Mouse (Mus musculus) forebrain, embryonic 15.5 days (tissue): ENCODE data around the gene Med16. TPM values are rescaled to one million over a fixed set of nuclear protein-coding genes. Genes with fewer than 3 reads are reported as not detected.

Source experiments
- ATAC-seq: fragments of 200-750 bp; cut with Nextera tagmentation; replicated peaks from 2 replicates; pipeline ENCODE4 v1.8.0; 2017; ENCODE audit warnings: mild to moderate bottlenecking, moderate TSS enrichment, moderate library complexity
- H3K27ac ChIP-seq: fragments of 300-500 bp; sonication (generic); replicated peaks from 2 replicates; pipeline ENCODE4 v1.5.1; 2015; ENCODE audit warnings: mild to moderate bottlenecking, inconsistent platforms
- H3K27me3 ChIP-seq: fragments of 300-500 bp; sonication (generic); 2 replicates; pipeline ENCODE4 v1.6.1; 2015; ENCODE audit warnings: inconsistent platforms
- H3K36me3 ChIP-seq: fragments of 300-500 bp; sonication (generic); 2 replicates; pipeline ENCODE4 v1.6.1; 2015; ENCODE audit warnings: mild to moderate bottlenecking, inconsistent platforms
- H3K4me1 ChIP-seq: fragments of 300-500 bp; sonication (generic); 2 replicates; pipeline ENCODE4 v1.6.1; 2015; ENCODE audit warnings: inconsistent platforms
- H3K4me2 ChIP-seq: fragments of 300-500 bp; sonication (generic); replicated peaks from 2 replicates; pipeline ENCODE4 v1.6.1; 2015; ENCODE audit warnings: mild to moderate bottlenecking, inconsistent platforms
- H3K4me3 ChIP-seq: fragments of 300-500 bp; sonication (generic); 2 replicates; pipeline ENCODE4 v1.5.1; 2015; ENCODE audit warnings: mild to moderate bottlenecking, inconsistent platforms
- H3K9ac ChIP-seq: fragments of 300-500 bp; sonication (generic); replicated peaks from 2 replicates; pipeline ENCODE4 v1.6.1; 2015; ENCODE audit warnings: mild to moderate bottlenecking, inconsistent platforms
- H3K9me3 ChIP-seq: fragments of 300-500 bp; sonication (generic); 2 replicates; pipeline ENCODE4 v1.6.1; 2016; ENCODE audit warnings: inconsistent platforms
- WGBS: fragments of 180-500 bp; shearing (Covaris S2); methylation state at CpG from one replicate; pipeline ENCODE4 v1.1.7; 2015; ENCODE audit warnings: mixed read lengths; 5-methylcytosine and 5-hydroxymethylcytosine counted together
- polyA plus RNA-seq: library from polyadenylated mRNA; unstranded; fragments of >200 nt; fragmentation: Nextera tagmentation; extraction: Ambion mirVana; gene quantifications from 2 replicates; pipeline ENCODE4 v1.2.1, GENCODE M21; 2015

The Med16 gene
- polyA plus RNA-seq, 1 experiment from 2014 or later = 53.2 TPM

DNA sequence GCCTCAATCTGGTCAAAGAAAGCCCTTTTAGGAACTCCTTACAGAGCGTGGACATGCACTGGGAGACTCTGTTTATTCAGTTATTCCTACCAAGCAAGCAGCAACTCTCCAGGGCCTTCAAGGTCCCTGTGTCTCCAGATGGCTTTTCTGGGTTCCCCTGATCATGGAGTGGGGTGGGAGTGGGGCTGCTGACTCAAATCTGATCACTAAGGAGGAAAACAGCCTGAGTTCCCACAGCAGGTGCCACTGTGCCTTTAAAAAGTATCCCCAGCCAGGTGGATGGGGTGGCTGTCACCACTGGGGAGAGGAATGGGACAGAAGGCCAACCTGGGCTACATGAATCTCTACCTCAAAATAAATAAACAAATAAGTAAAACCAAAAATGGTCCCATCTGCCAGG, 34.3 kb upstream of the Med16 start:
- Histone ChIP-seq H3K36me3 (no peaks in the 10 kb centered on the region; the same call in 1 of the 2 replicates), H3K4me3 (no peak overlapping the region), H3K9me3 (no peaks in the 10 kb centered on the region), H3K9ac (no peak overlapping the region), H3K4me1 (peaks cover 12% of the 10 kb centered on the region), H3K27ac (no peak overlapping the region), H3K4me2 (no peak overlapping the region), H3K27me3 (no peaks in the 10 kb centered on the region)
- ATAC-seq = no peak
- 73% methylated on average over 1 of the region's 1 CpGs for WGBS

DNA sequence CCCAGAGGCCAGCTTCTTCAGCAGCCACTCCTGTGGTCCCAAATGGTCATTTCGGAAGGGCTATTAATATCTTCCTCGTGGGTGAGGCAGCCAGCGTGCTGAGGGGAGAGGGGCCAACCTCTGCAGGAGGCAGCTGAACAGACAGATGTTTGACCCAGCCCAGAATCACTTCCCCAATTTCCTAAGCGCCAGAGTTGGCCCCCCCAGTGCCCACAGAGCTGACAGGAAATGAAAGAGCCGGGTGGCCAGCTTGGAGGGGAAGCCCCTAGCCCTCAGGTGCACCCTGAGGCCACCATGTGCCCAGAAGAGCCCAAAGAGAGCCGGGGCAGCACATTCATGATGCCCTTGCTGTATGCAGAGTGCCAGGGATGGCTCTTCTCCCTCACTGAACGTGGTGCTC, 32.0 kb upstream of the Med16 start:
- WGBS = 78% methylated on average over 7 of the region's 7 CpGs
- H3K4me1 ChIP-seq = peaks cover 18% of the 10 kb centered on the region
- H3K36me3 ChIP-seq = no peaks in the 10 kb centered on the region; the same call in 1 of the 2 replicates
- H3K9ac ChIP-seq = no peak overlapping the region
- no peak for ATAC-seq
- H3K27ac ChIP-seq = no peak overlapping the region
- H3K9me3 ChIP-seq = no peaks in the 10 kb centered on the region
- no peaks in the 10 kb centered on the region for H3K27me3 ChIP-seq
- H3K4me3 ChIP-seq = no peak overlapping the region
- H3K4me2 ChIP-seq = no peak overlapping the region

DNA sequence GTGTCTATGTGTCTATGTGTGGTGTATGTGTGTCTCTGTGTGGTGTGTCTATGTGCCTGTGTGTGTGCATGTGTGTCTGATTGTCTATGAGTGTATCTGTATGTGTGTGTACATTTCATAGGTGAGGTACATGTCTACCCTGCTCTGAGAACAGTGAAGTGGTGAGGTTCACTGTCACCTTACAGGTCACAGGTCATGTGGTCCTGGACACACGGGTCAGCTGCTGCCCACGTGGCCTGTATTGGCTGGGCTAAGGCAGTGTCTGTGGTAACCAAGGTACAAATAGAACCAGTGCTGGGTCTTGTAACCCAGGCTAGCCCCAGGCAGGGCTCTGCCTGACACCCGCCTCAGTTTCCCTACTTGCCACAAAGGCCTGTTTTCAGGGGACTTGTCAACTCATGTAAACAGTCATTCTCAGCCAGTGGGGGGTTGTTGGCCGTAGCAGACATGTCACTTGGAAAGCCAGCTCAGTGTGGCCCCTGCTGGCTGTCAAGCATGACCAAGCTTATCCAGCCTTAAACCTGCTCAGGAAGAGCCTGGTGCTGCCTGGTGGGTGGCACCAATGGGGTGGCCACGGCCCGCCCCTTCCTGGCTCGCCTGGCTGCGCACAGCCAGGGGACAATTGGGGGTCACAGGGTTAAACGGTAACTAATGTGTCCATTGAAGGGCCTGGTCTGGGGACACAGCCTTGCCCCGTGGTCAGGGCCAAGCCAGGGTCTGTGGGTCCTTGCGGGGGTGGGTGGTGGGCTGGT, 29.2 kb upstream of the Med16 start:
- Histone ChIP-seq H3K4me2 (no peak overlapping the region), H3K4me3 (no peak overlapping the region), H3K36me3 (no peaks in the 10 kb centered on the region; the same call in 1 of the 2 replicates), H3K9me3 (no peaks in the 10 kb centered on the region), H3K9ac (no peak overlapping the region), H3K27ac (no peak overlapping the region), H3K4me1 (peaks cover 23% of the 10 kb centered on the region), H3K27me3 (no peaks in the 10 kb centered on the region)
- no peak for ATAC-seq
- WGBS = 67% methylated on average over 11 of the region's 11 CpGs

DNA sequence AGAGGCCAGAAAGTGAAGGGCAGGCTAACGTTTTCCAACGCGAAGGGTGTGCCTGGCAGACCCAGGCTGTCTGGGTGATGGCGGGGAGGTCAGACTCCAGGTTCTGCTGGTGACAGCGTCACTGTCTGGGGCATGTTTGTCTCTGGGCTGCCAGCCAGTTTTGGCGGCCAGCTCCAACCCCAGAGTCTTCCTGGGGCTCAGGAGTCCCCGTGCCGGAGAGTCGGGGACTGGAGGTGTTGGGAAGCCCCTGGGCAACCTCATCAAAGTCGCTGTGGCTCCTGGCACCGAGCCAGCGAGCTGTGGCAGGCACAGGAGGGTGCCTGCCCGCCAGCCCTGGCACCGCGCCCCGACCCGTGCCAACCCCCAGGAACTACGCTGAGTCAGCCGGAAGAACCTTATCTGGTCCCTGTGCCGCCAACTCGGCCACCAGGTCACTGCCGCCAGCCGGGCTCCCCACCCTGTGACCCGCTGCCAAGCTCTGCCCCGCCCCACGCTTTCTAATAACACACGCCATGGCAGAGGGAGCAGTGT, 28.3 kb upstream of the Med16 start:
- no peak for ATAC-seq
- WGBS = 35% methylated on average over 20 of the region's 27 CpGs
- Histone ChIP-seq H3K27ac (no peak overlapping the region), H3K27me3 (no peaks in the 10 kb centered on the region), H3K4me2 (no peak overlapping the region), H3K36me3 (peaks cover 5% of the 10 kb centered on the region; the same call in 1 of the 2 replicates), H3K9ac (no peak overlapping the region), H3K9me3 (no peaks in the 10 kb centered on the region), H3K4me1 (peaks cover 30% of the 10 kb centered on the region), H3K4me3 (no peak overlapping the region)

DNA sequence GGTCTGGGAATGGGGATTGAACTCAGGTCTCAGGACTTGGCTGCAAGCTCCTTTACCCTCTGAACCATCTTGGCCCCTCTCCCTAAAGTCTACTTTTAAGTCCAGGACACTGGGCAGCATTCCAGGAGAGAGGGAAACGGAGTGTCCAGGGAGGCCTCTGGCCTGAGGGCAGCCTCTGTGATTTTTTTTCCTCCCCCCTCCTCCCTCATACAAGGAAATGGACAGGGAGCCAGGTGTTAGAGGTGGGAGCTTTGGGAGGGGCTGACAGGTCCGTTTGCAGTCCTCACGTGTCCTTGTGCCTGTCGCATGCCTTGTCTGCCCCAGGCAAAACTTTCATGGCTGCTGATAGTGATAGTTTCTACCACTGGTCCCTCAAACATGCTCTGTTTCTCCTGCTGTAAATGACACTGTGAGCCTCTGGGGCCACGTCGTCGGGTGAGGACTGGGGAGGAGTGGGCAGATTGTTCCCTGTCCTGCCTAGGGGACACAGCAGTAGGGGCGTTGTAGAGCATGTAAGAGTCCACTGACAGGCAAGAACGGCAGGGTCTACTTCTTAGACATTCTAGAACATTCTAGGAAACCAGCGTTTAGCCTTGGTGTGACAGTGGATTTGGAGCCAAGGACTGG, 27.7 kb upstream of the Med16 start:
- no peak for ATAC-seq
- Histone ChIP-seq H3K27ac (no peak overlapping the region), H3K4me3 (no peak overlapping the region), H3K9me3 (no peaks in the 10 kb centered on the region), H3K4me2 (no peak overlapping the region), H3K9ac (no peak overlapping the region), H3K36me3 (peaks cover 5% of the 10 kb centered on the region; the same call in 1 of the 2 replicates), H3K4me1 (peaks cover 30% of the 10 kb centered on the region), H3K27me3 (no peaks in the 10 kb centered on the region)
- 78% methylated on average over 10 of the region's 10 CpGs for WGBS

DNA sequence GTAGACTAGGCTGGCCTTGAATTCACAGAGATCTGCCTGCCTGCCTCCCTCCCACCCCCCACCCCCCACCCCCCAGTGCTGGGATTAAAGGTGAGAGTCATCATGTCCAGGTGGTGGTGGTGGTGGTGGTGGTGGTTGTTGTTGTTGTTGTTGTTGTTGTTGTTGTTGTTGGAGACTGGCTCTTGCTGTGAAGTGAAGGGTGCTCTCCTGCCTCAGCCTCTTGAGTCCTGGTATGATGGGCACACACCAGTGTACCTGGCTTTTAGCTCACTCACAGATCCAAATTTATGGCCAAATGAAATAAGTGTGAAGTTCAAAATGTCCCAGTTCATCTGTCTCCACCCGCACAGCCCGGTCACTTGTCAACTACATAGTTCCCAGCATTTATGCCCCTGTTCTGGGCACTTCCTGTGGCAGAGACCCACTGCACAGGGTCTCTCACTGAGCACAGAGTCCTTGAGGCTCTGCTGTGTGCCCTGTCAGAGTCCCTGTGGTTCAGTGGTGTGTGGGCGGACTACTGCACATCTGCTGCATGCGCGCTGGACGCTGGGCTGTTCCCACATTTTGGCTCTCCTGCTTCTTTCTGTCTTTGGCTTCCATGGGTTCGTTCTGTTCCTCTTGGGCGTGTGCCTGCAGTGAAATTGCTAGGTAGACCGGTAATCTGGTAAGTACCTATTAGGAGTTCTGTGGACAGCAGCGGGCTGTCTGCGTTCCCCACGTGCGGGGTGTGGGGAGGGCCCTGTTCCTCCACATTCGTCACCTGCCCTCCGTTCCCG, 26.3 kb upstream of the Med16 start:
- no peak for ATAC-seq
- H3K4me1 ChIP-seq = peaks cover 33% of the 10 kb centered on the region
- 89% methylated on average over 16 of the region's 16 CpGs for WGBS
- H3K27ac ChIP-seq = peak overlapping the region; percentile 72
- no peaks in the 10 kb centered on the region for H3K9me3 ChIP-seq
- no peak overlapping the region for H3K4me3 ChIP-seq
- H3K36me3 ChIP-seq = peaks cover 5% of the 10 kb centered on the region; the same call in 1 of the 2 replicates
- H3K4me2 ChIP-seq = no peak overlapping the region
- no peaks in the 10 kb centered on the region for H3K27me3 ChIP-seq
- no peak overlapping the region for H3K9ac ChIP-seq

DNA sequence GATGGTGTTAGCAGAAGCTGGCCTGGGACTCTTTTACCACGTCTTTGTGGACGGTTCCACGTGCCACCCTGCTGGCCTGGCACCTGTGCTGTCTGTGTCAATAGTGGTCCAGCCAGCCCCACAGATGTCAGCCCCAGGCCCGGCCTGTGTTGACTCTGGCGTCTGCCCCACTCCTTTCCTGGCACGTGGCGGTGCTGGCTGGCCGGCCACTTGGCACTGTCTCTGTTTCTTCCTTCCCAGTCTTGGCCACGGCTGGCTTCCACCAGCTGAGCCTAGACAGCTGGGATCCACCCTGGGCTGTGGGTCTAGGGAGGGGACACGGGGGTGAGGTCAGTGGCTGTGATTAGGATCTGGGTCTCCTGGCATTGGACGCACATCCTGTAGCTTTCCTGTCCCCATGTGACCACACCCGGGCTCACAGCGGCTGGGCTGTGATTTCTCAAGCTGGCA, 25.6 kb upstream of the Med16 start:
- ATAC-seq = peak; percentile 49
- H3K4me3 ChIP-seq = no peak overlapping the region
- H3K4me2 ChIP-seq = no peak overlapping the region
- no peaks in the 10 kb centered on the region for H3K27me3 ChIP-seq
- H3K27ac ChIP-seq = peak overlapping the region; percentile 72
- WGBS = 65% methylated on average over 13 of the region's 13 CpGs
- H3K36me3 ChIP-seq = peaks cover 5% of the 10 kb centered on the region; the same call in 1 of the 2 replicates
- H3K9ac ChIP-seq = no peak overlapping the region
- H3K4me1 ChIP-seq = peaks cover 39% of the 10 kb centered on the region
- no peaks in the 10 kb centered on the region for H3K9me3 ChIP-seq

DNA sequence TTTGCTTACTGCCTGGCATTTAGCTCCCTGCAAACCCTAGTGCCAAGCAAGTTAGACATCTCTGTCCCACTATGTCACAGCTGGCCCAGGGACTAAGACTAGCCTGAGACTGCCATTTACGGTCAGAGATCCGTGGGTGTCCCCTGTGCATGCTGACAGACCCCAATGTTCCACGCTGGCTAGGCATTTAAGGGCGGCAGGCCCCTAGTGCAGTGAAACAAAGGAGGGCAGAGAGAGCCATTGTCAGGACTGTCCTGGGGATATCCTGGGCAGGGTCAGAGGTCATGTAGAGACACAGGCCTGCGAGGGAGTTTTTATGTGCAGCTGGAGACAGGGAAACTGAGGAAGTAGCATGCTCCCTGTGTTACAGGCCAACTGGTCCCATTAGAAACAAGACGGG, 25.1 kb upstream of the Med16 start:
- H3K9me3 ChIP-seq = no peaks in the 10 kb centered on the region
- H3K9ac ChIP-seq = no peak overlapping the region
- H3K4me3 ChIP-seq = no peak overlapping the region
- peaks cover 5% of the 10 kb centered on the region; the same call in 1 of the 2 replicates for H3K36me3 ChIP-seq
- H3K27ac ChIP-seq = peak overlapping the region; percentile 72
- ATAC-seq = no peak
- WGBS = 31% methylated on average over 6 of the region's 6 CpGs
- no peak overlapping the region for H3K4me2 ChIP-seq
- no peaks in the 10 kb centered on the region for H3K27me3 ChIP-seq
- peaks cover 43% of the 10 kb centered on the region for H3K4me1 ChIP-seq

DNA sequence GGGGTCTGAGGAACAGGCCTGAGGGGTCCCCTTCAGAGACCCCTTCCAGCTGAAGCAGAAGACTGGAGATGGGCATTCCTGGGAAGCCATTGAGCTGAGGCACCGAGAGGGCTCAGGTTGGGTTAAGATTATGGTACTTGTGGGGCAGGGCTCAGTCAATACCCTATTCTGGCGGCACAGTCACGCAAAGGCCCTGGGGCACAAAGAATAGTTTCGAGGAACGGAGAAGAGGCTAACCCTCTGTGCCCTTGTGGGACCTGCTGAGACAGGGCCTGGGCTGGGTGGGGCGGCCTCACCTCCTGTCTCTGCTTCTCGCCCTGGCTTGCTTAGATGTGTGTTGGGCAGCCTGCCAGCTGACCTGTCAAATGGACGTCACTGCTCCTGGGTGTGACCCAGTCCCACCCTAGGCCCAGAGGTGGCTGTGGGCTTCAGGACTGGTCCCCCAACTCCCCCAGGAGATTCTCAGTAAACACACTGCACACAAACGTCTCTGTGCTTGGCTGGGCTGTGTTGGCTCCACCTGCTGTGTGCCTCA, 24.5 kb upstream of the Med16 start:
- Histone ChIP-seq H3K4me2 (no peak overlapping the region), H3K27ac (peak overlapping the region; percentile 72), H3K36me3 (peaks cover 5% of the 10 kb centered on the region; the same call in 1 of the 2 replicates), H3K9me3 (no peaks in the 10 kb centered on the region), H3K4me1 (peaks cover 48% of the 10 kb centered on the region), H3K9ac (no peak overlapping the region), H3K4me3 (no peak overlapping the region), H3K27me3 (no peaks in the 10 kb centered on the region)
- WGBS = 65% methylated on average over 9 of the region's 9 CpGs
- no peak for ATAC-seq

DNA sequence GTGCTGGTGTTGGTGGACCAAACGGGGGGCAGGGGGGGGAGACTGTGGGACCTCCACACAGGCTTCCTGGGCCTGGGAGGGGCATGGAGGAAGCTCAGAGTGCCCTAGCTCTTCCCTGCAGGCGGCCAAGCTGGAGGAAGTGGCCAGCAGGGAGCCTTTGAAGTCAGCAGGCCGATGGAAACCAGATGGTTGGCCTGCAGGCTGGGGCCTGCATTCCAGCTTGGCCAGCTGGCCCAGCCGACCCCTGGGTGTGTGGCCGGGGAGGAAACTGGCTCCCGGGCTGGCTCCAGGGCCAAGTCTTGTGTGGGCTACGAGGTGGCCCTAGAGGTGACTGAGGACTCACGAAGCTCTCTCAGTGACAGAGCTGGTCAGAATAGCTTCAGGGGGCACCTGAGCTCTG, 24.0 kb upstream of the Med16 start:
- no peak for ATAC-seq
- Histone ChIP-seq H3K9me3 (no peaks in the 10 kb centered on the region), H3K27ac (no peak overlapping the region), H3K27me3 (no peaks in the 10 kb centered on the region), H3K4me2 (no peak overlapping the region), H3K36me3 (peaks cover 5% of the 10 kb centered on the region; the same call in 1 of the 2 replicates), H3K4me3 (no peak overlapping the region), H3K4me1 (peaks cover 50% of the 10 kb centered on the region), H3K9ac (no peak overlapping the region)
- WGBS = 48% methylated on average over 8 of the region's 8 CpGs

DNA sequence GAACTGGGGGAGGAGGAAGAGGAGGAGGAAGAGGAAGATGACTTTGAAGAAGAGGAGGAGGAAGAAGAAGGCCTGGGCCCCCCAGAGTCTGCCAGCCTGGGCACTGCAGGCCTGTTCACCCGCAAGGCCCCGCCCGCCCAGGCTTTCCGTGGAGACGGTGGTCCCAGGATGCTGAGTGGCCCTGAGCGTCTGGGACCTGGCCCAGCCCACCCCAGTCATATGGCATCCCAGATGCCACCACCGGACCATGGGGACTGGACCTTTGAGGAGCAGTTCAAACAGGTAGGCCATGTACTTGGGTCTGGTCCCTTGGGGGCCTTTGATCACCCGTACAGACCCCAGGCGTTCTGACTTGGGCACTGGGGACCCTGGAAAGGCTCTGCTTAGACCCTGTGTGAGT, 23.1 kb upstream of the Med16 start:
- 88% methylated on average over 9 of the region's 9 CpGs for WGBS
- no peaks in the 10 kb centered on the region for H3K27me3 ChIP-seq
- ATAC-seq = no peak
- peaks cover 43% of the 10 kb centered on the region for H3K4me1 ChIP-seq
- H3K36me3 ChIP-seq = peaks cover 5% of the 10 kb centered on the region; the same call in 1 of the 2 replicates
- no peak overlapping the region for H3K27ac ChIP-seq
- no peak overlapping the region for H3K4me2 ChIP-seq
- no peak overlapping the region for H3K9ac ChIP-seq
- H3K4me3 ChIP-seq = no peak overlapping the region
- H3K9me3 ChIP-seq = no peaks in the 10 kb centered on the region
